Mouse (Mus musculus) liver, embryonic 14.5 days (tissue): ENCODE data around the gene Tns1. TPM values are rescaled to one million over a fixed set of nuclear protein-coding genes. Genes with fewer than 3 reads are reported as not detected.
"Not testable (repeated sequence)": the region's sequence is repeated elsewhere in the genome, so short reads cannot be mapped to it uniquely, and the experiment has no call there.

Source experiments
- ATAC-seq: fragments of 200-750 bp; cut with Nextera tagmentation; 2 replicates; pipeline ENCODE4 v1.8.0; 2017; ENCODE audit warnings: moderate number of reproducible peaks, mild to moderate bottlenecking, moderate library complexity; ENCODE audit not compliant: insufficient read depth
- DNase-seq, 3 experiments: peaks; one replicate each; pipeline ENCODE4 v3.0.0-alpha.2; 2012 to 2013; ENCODE audit warnings: low read depth in 3 of 3, low spot score in 3 of 3
- H3K27ac ChIP-seq: fragments of 300-500 bp; sonication (generic); 2 replicates; pipeline ENCODE4 v1.5.1; 2014; ENCODE audit warnings: moderate library complexity, mild to moderate bottlenecking, control low read depth, inconsistent platforms
- H3K27me3 ChIP-seq: fragments of 300-500 bp; sonication (generic); 2 replicates; pipeline ENCODE4 v1.6.1; 2014; ENCODE audit warnings: mild to moderate bottlenecking, low read length, moderate library complexity; ENCODE audit not compliant: control insufficient read depth, insufficient read depth
- H3K36me3 ChIP-seq: fragments of 300-500 bp; sonication (generic); replicated peaks from 2 replicates; pipeline ENCODE4 v1.6.1; 2014; ENCODE audit warnings: low read depth; ENCODE audit not compliant: control insufficient read depth, insufficient read depth
- H3K4me1 ChIP-seq, 2 experiments: fragments of 200-500 bp in 1 of 2; fragments of 300-500 bp in 1 of 2; sonication (generic) in 1 of 2; replicated peaks; 2 replicates each; pipeline ENCODE4 v1.6.1; 2012 to 2014; ENCODE audit warnings: antibody characterized with exemption in 1 of 2, inconsistent platforms in 1 of 2, low read length in 1 of 2; ENCODE audit not compliant: control insufficient read depth in 2 of 2, insufficient read depth in 2 of 2
- H3K4me2 ChIP-seq: fragments of 300-500 bp; sonication (generic); 2 replicates; pipeline ENCODE4 v1.6.1; 2014; ENCODE audit warnings: low read depth, mild to moderate bottlenecking, control low read depth, moderate library complexity
- H3K4me3 ChIP-seq, 2 experiments: fragments of 200-500 bp in 1 of 2; fragments of 300-500 bp in 1 of 2; sonication (generic) in 1 of 2; 2 replicates each; pipeline ENCODE4 v1.5.1; 2012 to 2014; ENCODE audit warnings: low read depth in 2 of 2, low read length in 2 of 2, mild to moderate bottlenecking in 2 of 2, control low read depth in 1 of 2, inconsistent platforms in 1 of 2, moderate library complexity in 1 of 2; ENCODE audit not compliant: insufficient read depth in 1 of 2
- H3K9ac ChIP-seq: fragments of 300-500 bp; sonication (generic); replicated peaks from 2 replicates; pipeline ENCODE4 v1.6.1; 2014; ENCODE audit warnings: mild to moderate bottlenecking, control low read depth, moderate library complexity
- H3K9me3 ChIP-seq: fragments of 300-500 bp; sonication (generic); 2 replicates; pipeline ENCODE4 v1.6.1; 2016; ENCODE audit warnings: low read length, mixed read lengths; ENCODE audit not compliant: control insufficient read depth
- CTCF ChIP-seq: IDR thresholded peaks from 2 replicates; pipeline ENCODE4 v1.5.1; 2016; ENCODE audit warnings: antibody characterized with exemption, low read depth, control low read depth
- EP300 ChIP-seq: IDR thresholded peaks from 2 replicates; pipeline ENCODE4 v1.6.1; 2016; ENCODE audit warnings: antibody characterized with exemption, low read depth
- WGBS: fragments of 180-500 bp; shearing (Covaris S2); extraction: QIAGEN DNeasy Blood & Tissue Kit; methylation state at CpG from one replicate; pipeline ENCODE4 v1.1.7; 2014; ENCODE audit not compliant: insufficient replicate concordance; 5-methylcytosine and 5-hydroxymethylcytosine counted together
- polyA plus RNA-seq, 2 experiments: library from polyadenylated mRNA; depleted of rRNA in 1 of 2; stranded (reverse) in 1 of 2; unstranded in 1 of 2; fragments of >200 nt; fragmentation: Nextera tagmentation in 1 of 2; extraction: Ambion mirVana in 1 of 2; gene quantifications; 2 replicates each; pipeline versions ENCODE4 v1.2.1 to v1.2.3; 2012 to 2014

Tns1 gene
- polyA plus RNA-seq, 2 experiments: 7.2 to 15.7 TPM

GRCm38 (mm10) chr1:73902171-73902991 is 221.9 kb downstream of the Tns1 start:
- no peak overlapping the region for H3K4me2 ChIP-seq
- no peak overlapping the region for H3K9ac ChIP-seq
- no peak overlapping the region for H3K4me3 ChIP-seq
- ATAC-seq: no peak
- TF ChIP-seq CTCF (peak; percentile 74), EP300 (no peak)
- peak; percentile 28 to 49 (median 46) for DNase-seq
- no peaks in the 10 kb centered on the region for H3K9me3 ChIP-seq
- no peaks in the 10 kb centered on the region for H3K36me3 ChIP-seq
- no peak overlapping the region for H3K27ac ChIP-seq
- H3K4me1 ChIP-seq: no peaks in the 10 kb centered on the region
- H3K27me3 ChIP-seq: no peaks in the 10 kb centered on the region
- 18% methylated on average over 15 of the region's 16 CpGs for WGBS

GRCm38 (mm10) chr1:73901496-73901899 is 222.8 kb downstream of the Tns1 start:
- TF ChIP-seq EP300: no peak
- peak; percentile 95 for TF ChIP-seq CTCF
- DNase-seq (peak; percentile 25 to 37 (median 32)), ATAC-seq (no peak)
- H3K4me2 ChIP-seq: no peak overlapping the region
- H3K27ac ChIP-seq: no peak overlapping the region
- no peaks in the 10 kb centered on the region for H3K27me3 ChIP-seq
- H3K9ac ChIP-seq: no peak overlapping the region
- no peaks in the 10 kb centered on the region for H3K4me1 ChIP-seq
- WGBS: 1% methylated on average over 3 of the region's 3 CpGs
- H3K36me3 ChIP-seq: no peaks in the 10 kb centered on the region
- no peaks in the 10 kb centered on the region for H3K9me3 ChIP-seq
- no peak overlapping the region for H3K4me3 ChIP-seq

- DNase-seq, H3K9me3 ChIP-seq, H3K36me3 ChIP-seq, H3K4me2 ChIP-seq, H3K4me1 ChIP-seq, H3K9ac ChIP-seq, H3K27ac ChIP-seq, H3K4me3 ChIP-seq, ATAC-seq, H3K27me3 ChIP-seq: not testable (repeated sequence)
- WGBS: 80% methylated on average over 6 of the region's 6 CpGs
Observed at GRCm38 (mm10) chr1:73895451-73895850, 228.8 kb downstream of the Tns1 start.

GRCm38 (mm10) chr1:73880731-73881130 is 243.5 kb downstream of the Tns1 start:
- no peak overlapping the region for H3K4me3 ChIP-seq
- no peaks in the 10 kb centered on the region for H3K9me3 ChIP-seq
- no peaks in the 10 kb centered on the region for H3K27me3 ChIP-seq
- DNase-seq: no peak
- TF ChIP-seq CTCF: no peak
- TF ChIP-seq EP300: no peak
- H3K4me2 ChIP-seq: no peak overlapping the region
- ATAC-seq: no peak
- H3K4me1 ChIP-seq: no peaks in the 10 kb centered on the region
- no peak overlapping the region for H3K27ac ChIP-seq
- no peak overlapping the region for H3K9ac ChIP-seq
- no peaks in the 10 kb centered on the region for H3K36me3 ChIP-seq

GRCm38 (mm10) chr1:73875676-73876218 is 248.5 kb downstream of the Tns1 start:
- no peak for DNase-seq
- Histone ChIP-seq H3K4me3 (no peak overlapping the region), H3K27ac (no peak overlapping the region), H3K9me3 (no peaks in the 10 kb centered on the region), H3K27me3 (no peaks in the 10 kb centered on the region), H3K4me2 (no peak overlapping the region), H3K36me3 (no peaks in the 10 kb centered on the region), H3K4me1 (no peaks in the 10 kb centered on the region), H3K9ac (no peak overlapping the region)
- WGBS: 29% methylated on average over 1 of the region's 1 CpGs
- TF ChIP-seq EP300 (no peak), CTCF (no peak)
- ATAC-seq: no peak
